Mouse (Mus musculus) midbrain, embryonic 12.5 days (tissue): ENCODE measurements around the gene Dglucy. TPM values are rescaled to one million over a fixed set of nuclear protein-coding genes. Genes with fewer than 3 reads are reported as not detected.

ENCODE experiments used
- polyA plus RNA-seq: library from polyadenylated mRNA; unstranded; fragments of >200 nt; fragmentation: Nextera tagmentation; extraction: Ambion mirVana; gene quantifications from 2 replicates; pipeline ENCODE4 v1.2.1, GENCODE M21; 2016

Dglucy gene
- polyA plus RNA-seq, 1 experiment from 2014 or later: 0.80 TPM

Other genes starting within 250 kb of the Dglucy start
- 6.2 and 6.4 TPM in 2 replicates for gene Rps6ka5, start 52.1 kb upstream of the Dglucy start, polyA plus RNA-seq
- gene Gpr68, start 129.1 kb downstream of the Dglucy start, polyA plus RNA-seq: 0.35 and 0.60 TPM in 2 replicates
- 17.1 and 19.6 TPM in 2 replicates for gene Ccdc88c, start 250.0 kb downstream of the Dglucy start, polyA plus RNA-seq